Mouse (Mus musculus): Measurements from ENCODE around the gene Sik2. TPM values are rescaled to one million over a fixed set of nuclear protein-coding genes. Genes with fewer than 3 reads are reported as not detected.

The Sik2 gene
- polyA plus RNA-seq, 1 experiment, result 9.1 TPM

GRCm38 (mm10) chr9:50855133-50855766 is 153.6 kb downstream of the Sik2 start:
- Histone ChIP-seq H3K79me2 (ENCODE audit: control insufficient read depth, insufficient read depth) (peaks cover 27% of the 10 kb centered on the region), H3ac (ENCODE audit: control insufficient read depth, insufficient read length, low read depth) (no peak overlapping the region), H3K36me3 (ENCODE audit: control insufficient read depth, insufficient read depth) (peaks cover 11% of the 10 kb centered on the region), H3K4me3 (ENCODE audit: insufficient read depth, poor library complexity, severe bottlenecking) (no peak overlapping the region), H3K27me3 (ENCODE audit: control insufficient read depth, insufficient read depth, insufficient read length) (no peaks in the 10 kb centered on the region), H3K79me3 (ENCODE audit: low read depth) (peaks cover 10% of the 10 kb centered on the region)
- no peak for TF ChIP-seq USF1 (IDR thresholded peaks at IDR 0.05; ENCODE audit: low read depth)
- no peak for TF ChIP-seq MAX (IDR thresholded peaks at IDR 0.05)
- no peak for TF ChIP-seq CEBPB (IDR thresholded peaks at IDR 0.05; ENCODE audit: low read depth)
- TF ChIP-seq CTCF (IDR thresholded peaks at IDR 0.05; ENCODE audit: control insufficient read depth, insufficient read depth, insufficient read length), result no peak
- no peak for TF ChIP-seq MYOD1 (IDR thresholded peaks at IDR 0.05; ENCODE audit: control insufficient read depth, insufficient read length, low read depth)

DNA sequence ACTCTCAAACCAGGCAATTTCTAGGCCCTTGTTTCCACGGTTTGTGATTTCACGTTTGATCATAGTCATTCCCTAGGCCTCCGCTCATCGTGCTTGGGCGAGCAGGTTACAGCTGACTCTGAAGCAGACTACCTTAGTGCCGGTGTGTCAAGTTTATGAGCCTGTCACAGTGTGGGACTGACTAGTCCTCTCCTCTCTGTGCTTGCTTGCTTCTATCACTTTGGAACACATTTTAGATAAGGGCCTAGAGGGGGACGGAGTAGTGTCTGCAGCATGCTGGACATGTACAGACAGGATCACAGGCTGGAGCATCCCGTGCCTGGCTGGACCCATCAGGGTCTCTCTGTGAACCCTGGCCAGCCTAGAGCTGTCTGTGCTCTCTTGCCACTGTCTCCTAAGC is 154.5 kb downstream of the Sik2 start:
- Histone ChIP-seq H3K79me3 (ENCODE audit: low read depth) (peaks cover 10% of the 10 kb centered on the region), H3ac (ENCODE audit: control insufficient read depth, insufficient read length, low read depth) (no peak overlapping the region), H3K4me3 (ENCODE audit: insufficient read depth, poor library complexity, severe bottlenecking) (no peak overlapping the region), H3K27me3 (ENCODE audit: control insufficient read depth, insufficient read depth, insufficient read length) (no peaks in the 10 kb centered on the region), H3K36me3 (ENCODE audit: control insufficient read depth, insufficient read depth) (peaks cover 3% of the 10 kb centered on the region), H3K79me2 (ENCODE audit: control insufficient read depth, insufficient read depth) (peaks cover 24% of the 10 kb centered on the region)
- TF ChIP-seq MYOG (IDR thresholded peaks at IDR 0.05; ENCODE audit: control insufficient read depth, extremely low read depth, insufficient read length), result no peak
- no peak for TF ChIP-seq CTCF (IDR thresholded peaks at IDR 0.05; ENCODE audit: control insufficient read depth, insufficient read depth, insufficient read length)
- TF ChIP-seq MAX (IDR thresholded peaks at IDR 0.05), result no peak
- no peak for TF ChIP-seq CEBPB (IDR thresholded peaks at IDR 0.05; ENCODE audit: low read depth)
- TF ChIP-seq USF1 (IDR thresholded peaks at IDR 0.05; ENCODE audit: low read depth), result no peak
- no peak for TF ChIP-seq MYOD1 (IDR thresholded peaks at IDR 0.05; ENCODE audit: control insufficient read depth, insufficient read length, low read depth)
- TF ChIP-seq FOSL1 (IDR thresholded peaks at IDR 0.05; ENCODE audit: insufficient read depth, low read length, poor library complexity, severe bottlenecking), result no peak

DNA sequence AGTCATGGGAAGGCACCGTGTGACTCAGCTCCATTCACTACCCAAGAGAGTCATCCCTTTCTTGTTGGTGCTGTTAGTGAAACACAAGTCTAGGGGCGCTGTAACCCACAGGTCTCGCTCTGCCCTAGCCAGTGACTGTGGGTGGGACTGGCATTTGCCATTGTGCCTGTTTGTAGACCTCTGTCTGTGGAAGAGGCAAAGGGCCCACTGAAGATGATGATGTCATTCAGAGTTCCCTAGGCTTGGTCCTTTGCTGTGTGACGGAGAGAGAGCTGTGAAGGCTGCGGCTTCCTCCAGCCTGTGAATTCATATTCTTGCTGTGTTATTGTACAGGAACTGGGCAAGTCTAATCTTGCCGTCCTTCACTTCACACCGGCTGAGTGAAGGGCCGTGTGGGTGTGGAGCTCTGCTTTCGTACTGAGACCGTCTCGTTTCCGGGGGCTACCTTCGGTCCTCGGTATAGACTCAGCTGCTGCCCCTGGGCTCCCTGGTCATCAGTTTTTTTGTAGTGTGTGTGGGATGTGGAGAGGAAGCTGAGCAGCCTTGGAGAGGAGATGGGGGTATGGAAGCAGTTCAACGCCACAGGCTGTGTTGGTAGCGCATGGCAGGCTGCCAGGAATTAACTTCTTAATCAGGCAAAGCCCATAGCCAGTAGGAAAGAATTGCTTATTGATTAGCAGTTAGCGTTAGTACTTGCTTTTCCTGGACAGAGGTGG is 156.1 kb downstream of the Sik2 start:
- no peak overlapping the region for H3K4me3 ChIP-seq (ENCODE audit: insufficient read depth, poor library complexity, severe bottlenecking)
- no peaks in the 10 kb centered on the region for H3K27me3 ChIP-seq (ENCODE audit: control insufficient read depth, insufficient read depth, insufficient read length)
- no peak for TF ChIP-seq FOSL1 (IDR thresholded peaks at IDR 0.05; ENCODE audit: insufficient read depth, low read length, poor library complexity, severe bottlenecking)
- no peak for TF ChIP-seq CEBPB (IDR thresholded peaks at IDR 0.05; ENCODE audit: low read depth)
- TF ChIP-seq CTCF (IDR thresholded peaks at IDR 0.05; ENCODE audit: control insufficient read depth, insufficient read depth, insufficient read length), result no peak
- TF ChIP-seq MYOD1 (IDR thresholded peaks at IDR 0.05; ENCODE audit: control insufficient read depth, insufficient read length, low read depth), result no peak
- no peak for TF ChIP-seq MAX (IDR thresholded peaks at IDR 0.05)
- no peak for TF ChIP-seq USF1 (IDR thresholded peaks at IDR 0.05; ENCODE audit: low read depth)
- no peak for TF ChIP-seq MYOG (IDR thresholded peaks at IDR 0.05; ENCODE audit: control insufficient read depth, extremely low read depth, insufficient read length)
- peaks cover 4% of the 10 kb centered on the region for H3K79me3 ChIP-seq (ENCODE audit: low read depth)
- H3ac ChIP-seq (ENCODE audit: control insufficient read depth, insufficient read length, low read depth), result no peak overlapping the region
- H3K36me3 ChIP-seq (ENCODE audit: control insufficient read depth, insufficient read depth), result no peaks in the 10 kb centered on the region
- H3K79me2 ChIP-seq (ENCODE audit: control insufficient read depth, insufficient read depth), result peaks cover 10% of the 10 kb centered on the region

GRCm38 (mm10) chr9:50850713-50851112 is 158.2 kb downstream of the Sik2 start:
- Histone ChIP-seq H3K27me3 (ENCODE audit: control insufficient read depth, insufficient read depth, insufficient read length) (no peaks in the 10 kb centered on the region), H3K36me3 (ENCODE audit: control insufficient read depth, insufficient read depth) (no peaks in the 10 kb centered on the region), H3K79me3 (ENCODE audit: low read depth) (no peaks in the 10 kb centered on the region), H3K4me3 (ENCODE audit: insufficient read depth, poor library complexity, severe bottlenecking) (no peak overlapping the region), H3K79me2 (ENCODE audit: control insufficient read depth, insufficient read depth) (no peaks in the 10 kb centered on the region), H3ac (ENCODE audit: control insufficient read depth, insufficient read length, low read depth) (no peak overlapping the region)
- TF ChIP-seq CTCF (IDR thresholded peaks at IDR 0.05; ENCODE audit: control insufficient read depth, insufficient read depth, insufficient read length), result no peak
- no peak for TF ChIP-seq MYOG (IDR thresholded peaks at IDR 0.05; ENCODE audit: control insufficient read depth, extremely low read depth, insufficient read length)
- TF ChIP-seq MYOD1 (IDR thresholded peaks at IDR 0.05; ENCODE audit: control insufficient read depth, insufficient read length, low read depth), result no peak
- no peak for TF ChIP-seq USF1 (IDR thresholded peaks at IDR 0.05; ENCODE audit: low read depth)
- TF ChIP-seq FOSL1 (IDR thresholded peaks at IDR 0.05; ENCODE audit: insufficient read depth, low read length, poor library complexity, severe bottlenecking), result no peak
- no peak for TF ChIP-seq MAX (IDR thresholded peaks at IDR 0.05)
- no peak for TF ChIP-seq CEBPB (IDR thresholded peaks at IDR 0.05; ENCODE audit: low read depth)

DNA sequence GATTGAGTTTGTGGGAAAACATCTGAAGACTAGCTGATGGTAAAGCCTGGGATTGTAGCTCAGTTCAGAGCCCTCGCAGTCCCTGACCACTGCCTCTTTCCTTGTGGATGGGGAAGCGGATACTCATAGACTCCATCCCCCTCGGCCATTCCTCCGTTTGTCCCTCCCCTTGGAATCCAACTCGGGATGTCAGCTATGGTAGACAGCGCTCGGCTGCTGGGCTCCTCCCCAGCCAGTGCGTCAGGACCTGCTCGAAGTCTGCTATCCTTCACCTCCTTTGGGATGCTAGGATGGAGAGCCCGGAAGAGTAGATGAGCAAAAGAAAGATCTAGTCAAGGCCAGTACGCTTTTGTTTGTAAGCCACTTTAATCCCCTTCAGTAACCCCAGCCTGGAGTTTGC is 158.6 kb downstream of the Sik2 start:
- TF ChIP-seq FOSL1 (IDR thresholded peaks at IDR 0.05; ENCODE audit: insufficient read depth, low read length, poor library complexity, severe bottlenecking) (no peak), USF1 (IDR thresholded peaks at IDR 0.05; ENCODE audit: low read depth) (no peak), CEBPB (IDR thresholded peaks at IDR 0.05; ENCODE audit: low read depth) (no peak), MYOD1 (IDR thresholded peaks at IDR 0.05; ENCODE audit: control insufficient read depth, insufficient read length, low read depth) (no peak), MAX (IDR thresholded peaks at IDR 0.05) (no peak), MYOG (IDR thresholded peaks at IDR 0.05; ENCODE audit: control insufficient read depth, extremely low read depth, insufficient read length) (no peak), CTCF (IDR thresholded peaks at IDR 0.05; ENCODE audit: control insufficient read depth, insufficient read depth, insufficient read length) (no peak)
- Histone ChIP-seq H3K36me3 (ENCODE audit: control insufficient read depth, insufficient read depth) (no peaks in the 10 kb centered on the region), H3K4me3 (ENCODE audit: insufficient read depth, poor library complexity, severe bottlenecking) (no peak overlapping the region), H3ac (ENCODE audit: control insufficient read depth, insufficient read length, low read depth) (no peak overlapping the region), H3K79me2 (ENCODE audit: control insufficient read depth, insufficient read depth) (no peaks in the 10 kb centered on the region), H3K79me3 (ENCODE audit: low read depth) (no peaks in the 10 kb centered on the region), H3K27me3 (ENCODE audit: control insufficient read depth, insufficient read depth, insufficient read length) (no peaks in the 10 kb centered on the region)

All from C2C12 (cell line).